Mouse (Mus musculus): ENCODE results near the gene 2700097O09Rik. TPM values are rescaled to one million over a fixed set of nuclear protein-coding genes. Genes with fewer than 3 reads are reported as not detected.
"Not testable (repeated sequence)": the region's sequence is repeated elsewhere in the genome, so short reads cannot be mapped to it uniquely, and the experiment has no call there.

The 2700097O09Rik gene
- polyA plus RNA-seq (2015; fragmentation: Nextera tagmentation; extraction: Ambion mirVana): 31.8 and 36.3 TPM in 2 replicates

- H3K36me3 ChIP-seq, H3K27me3 ChIP-seq, H3K9me3 ChIP-seq: not testable (repeated sequence)
- ATAC-seq (ENCODE audit: low FRiP score, low read depth): peak; percentile 99
- WGBS: under 1% methylated on average over 60 of the region's 60 CpGs
- Histone ChIP-seq H3K27ac (replicated peaks) (peak within 1 kb of the TSS; percentile 90), H3K4me3 (peak within 1 kb of the TSS; percentile 85), H3K4me2 (peak within 1 kb of the TSS; percentile 64), H3K9ac (peak within 1 kb of the TSS; percentile 80), H3K4me1 (replicated peaks) (peaks cover 13% of the 10 kb centered on the region)
These were observed at the start of gene 2700097O09Rik, which contains the start of gene Srp54a for GRCm38 (mm10) chr12:55079726-55080600. TSS of gene 2700097O09Rik (minus strand) at chr12:55080110. TSS of gene Srp54a (plus strand) at chr12:55080262.

- no CpG with 5 or more reads among the region's 18 CpGs for WGBS
- H3K9ac ChIP-seq; H3K36me3 ChIP-seq; H3K27me3 ChIP-seq; H3K4me3 ChIP-seq; H3K4me2 ChIP-seq; H3K27ac ChIP-seq (replicated peaks); H3K4me1 ChIP-seq (replicated peaks); H3K9me3 ChIP-seq: not testable (repeated sequence)
- ATAC-seq (ENCODE audit: low FRiP score, low read depth): peak; percentile 50
These were observed 44.8 kb upstream of the 2700097O09Rik start for GRCm38 (mm10) chr12:55124731-55125130.

GRCm38 (mm10) chr12:55124242-55124641 lies 44.3 kb upstream of the 2700097O09Rik start, which contains the start of gene Fam177a:
TSS of gene Fam177a (plus strand) at chr12:55124469.
- ATAC-seq (ENCODE audit: low FRiP score, low read depth): peak; percentile 98
- no CpG with 5 or more reads among the region's 40 CpGs for WGBS

GRCm38 (mm10) chr12:55112616-55113015 lies 32.7 kb upstream of the 2700097O09Rik start:
- H3K9me3 ChIP-seq; H3K4me3 ChIP-seq; H3K9ac ChIP-seq; H3K4me2 ChIP-seq; ATAC-seq (ENCODE audit: low FRiP score, low read depth); H3K27ac ChIP-seq (replicated peaks); H3K36me3 ChIP-seq; H3K4me1 ChIP-seq (replicated peaks); H3K27me3 ChIP-seq: not testable (repeated sequence)
- WGBS: no CpG with 5 or more reads among the region's 7 CpGs

More at GRCm38 (mm10) chr12:55124242-55124641, 44.3 kb upstream of the 2700097O09Rik start, which contains the start of gene Fam177a:
- H3K4me1 ChIP-seq (replicated peaks); H3K36me3 ChIP-seq; H3K4me2 ChIP-seq; H3K27me3 ChIP-seq; H3K9ac ChIP-seq; H3K4me3 ChIP-seq; H3K9me3 ChIP-seq; H3K27ac ChIP-seq (replicated peaks): not testable (repeated sequence)

GRCm38 (mm10) chr12:55092127-55092526 lies 12.2 kb upstream of the 2700097O09Rik start:
- ATAC-seq (ENCODE audit: low FRiP score, low read depth); H3K27me3 ChIP-seq; H3K4me3 ChIP-seq; H3K9ac ChIP-seq; H3K4me2 ChIP-seq; H3K27ac ChIP-seq (replicated peaks); H3K4me1 ChIP-seq (replicated peaks); H3K9me3 ChIP-seq; H3K36me3 ChIP-seq: not testable (repeated sequence)
- 88% methylated on average over 1 of the region's 7 CpGs for WGBS

GRCm38 (mm10) chr12:55080601-55080942 lies 662 bp upstream of the 2700097O09Rik start:
- H3K27ac ChIP-seq (replicated peaks): peak overlapping the region; percentile 90
- H3K9ac ChIP-seq: peak overlapping the region; percentile 80
- peak overlapping the region; percentile 56 for H3K4me2 ChIP-seq
- 0% methylated on average over 25 of the region's 25 CpGs for WGBS
- ATAC-seq (ENCODE audit: low FRiP score, low read depth): peak; percentile 72; the same call in 1 of the 2 replicates
- not testable (repeated sequence) for H3K36me3 ChIP-seq, H3K9me3 ChIP-seq, H3K27me3 ChIP-seq
- H3K4me3 ChIP-seq: peak overlapping the region; percentile 85
- peaks cover 13% of the 10 kb centered on the region for H3K4me1 ChIP-seq (replicated peaks)

- not testable (repeated sequence) for H3K36me3 ChIP-seq; H3K9ac ChIP-seq; H3K27me3 ChIP-seq; H3K9me3 ChIP-seq; ATAC-seq (ENCODE audit: low FRiP score, low read depth); H3K4me3 ChIP-seq; H3K27ac ChIP-seq (replicated peaks)
- H3K4me1 ChIP-seq (replicated peaks): peaks cover 13% of the 10 kb centered on the region
- WGBS: 56% methylated on average over 2 of the region's 2 CpGs
- H3K4me2 ChIP-seq: 0 out of 2 replicates have a peak overlapping the region, but pooled peaks have one; percentile 64
These were observed 1.2 kb downstream of the 2700097O09Rik start for GRCm38 (mm10) chr12:55078706-55079105.

GRCm38 (mm10) chr12:55075296-55075695 lies 4.6 kb downstream of the 2700097O09Rik start:
- H3K4me1 ChIP-seq (replicated peaks): peaks cover 13% of the 10 kb centered on the region
- H3K4me3 ChIP-seq: no peak overlapping the region
- no peaks in the 10 kb centered on the region for H3K9me3 ChIP-seq
- H3K36me3 ChIP-seq: no peaks in the 10 kb centered on the region
- H3K9ac ChIP-seq: no peak overlapping the region
- no peaks in the 10 kb centered on the region for H3K27me3 ChIP-seq
- no peak overlapping the region for H3K27ac ChIP-seq (replicated peaks)
- no peak for ATAC-seq (ENCODE audit: low FRiP score, low read depth)
- 93% methylated on average over 2 of the region's 2 CpGs for WGBS
- no peak overlapping the region for H3K4me2 ChIP-seq

GRCm38 (mm10) chr12:55073686-55074085 lies 6.2 kb downstream of the 2700097O09Rik start:
- Histone ChIP-seq H3K9ac (no peak overlapping the region), H3K4me3 (no peak overlapping the region), H3K36me3 (no peaks in the 10 kb centered on the region), H3K4me2 (no peak overlapping the region), H3K27ac (replicated peaks) (no peak overlapping the region), H3K4me1 (replicated peaks) (0 out of 2 replicates have a peak, but pooled peaks cover 8% of the 10 kb centered on the region), H3K9me3 (no peaks in the 10 kb centered on the region), H3K27me3 (no peaks in the 10 kb centered on the region)
- no peak for ATAC-seq (ENCODE audit: low FRiP score, low read depth)
- 95% methylated on average over 7 of the region's 7 CpGs for WGBS

- Histone ChIP-seq H3K9me3 (no peaks in the 10 kb centered on the region), H3K27me3 (no peaks in the 10 kb centered on the region), H3K27ac (replicated peaks) (no peak overlapping the region), H3K4me3 (no peak overlapping the region), H3K9ac (no peak overlapping the region), H3K4me2 (no peak overlapping the region), H3K36me3 (no peaks in the 10 kb centered on the region), H3K4me1 (replicated peaks) (0 out of 2 replicates have a peak, but pooled peaks cover under 1% of the 10 kb centered on the region)
- ATAC-seq (ENCODE audit: low FRiP score, low read depth): no peak
- WGBS: 80% methylated on average over 4 of the region's 4 CpGs
These were observed 7.4 kb downstream of the 2700097O09Rik start for GRCm38 (mm10) chr12:55072495-55072894.

- WGBS: 97% methylated on average over 1 of the region's 1 CpGs
- no peak overlapping the region for H3K4me3 ChIP-seq
- H3K4me2 ChIP-seq: no peak overlapping the region
- no peak overlapping the region for H3K27ac ChIP-seq (replicated peaks)
- no peaks in the 10 kb centered on the region for H3K9me3 ChIP-seq
- H3K27me3 ChIP-seq: no peaks in the 10 kb centered on the region
- no peak overlapping the region for H3K9ac ChIP-seq
- ATAC-seq (ENCODE audit: low FRiP score, low read depth): no peak
- peaks cover 8% of the 10 kb centered on the region for H3K36me3 ChIP-seq
- no peaks in the 10 kb centered on the region for H3K4me1 ChIP-seq (replicated peaks)
These were observed 17.8 kb downstream of the 2700097O09Rik start for GRCm38 (mm10) chr12:55062141-55062540.

GRCm38 (mm10) chr12:55061006-55061405 lies 18.9 kb downstream of the 2700097O09Rik start:
- Histone ChIP-seq H3K9me3 (no peaks in the 10 kb centered on the region), H3K4me3 (no peak overlapping the region), H3K27ac (replicated peaks) (no peak overlapping the region), H3K27me3 (no peaks in the 10 kb centered on the region), H3K4me2 (no peak overlapping the region), H3K9ac (no peak overlapping the region), H3K4me1 (replicated peaks) (no peaks in the 10 kb centered on the region), H3K36me3 (peaks cover 8% of the 10 kb centered on the region)
- no peak for ATAC-seq (ENCODE audit: low FRiP score, low read depth)
- WGBS: 78% methylated on average over 10 of the region's 10 CpGs

All from hindbrain, embryonic 15.5 days (tissue).